Mouse (Mus musculus): ENCODE results near the gene Ddx50. TPM values are rescaled to one million over a fixed set of nuclear protein-coding genes. Genes with fewer than 3 reads are reported as not detected.

The Ddx50 gene
- polyA plus RNA-seq, 1 experiment from 2014 or later, result 134 TPM

GRCm38 (mm10) chr10:62672359-62672758, 21.3 kb upstream of the Ddx50 start:
- ATAC-seq (replicated peaks; ENCODE audit: low FRiP score), result no peak
- 98% methylated on average over 2 of the region's 2 CpGs for WGBS

GRCm38 (mm10) chr10:62669245-62669644, 18.2 kb upstream of the Ddx50 start:
- Histone ChIP-seq H3K27ac (ENCODE audit: low read depth, low read length) (no peak overlapping the region), H3K4me3 (ENCODE audit: low read depth, low read length) (no peak overlapping the region), H3K27me3 (ENCODE audit: control insufficient read depth, insufficient read depth, low read length) (no peaks in the 10 kb centered on the region; the same call in 1 of the 2 replicates), H3K36me3 (ENCODE audit: control insufficient read depth, insufficient read depth, low read length) (no peaks in the 10 kb centered on the region), H3K9ac (ENCODE audit: low read length) (no peak overlapping the region), H3K9me3 (ENCODE audit: control insufficient read depth, low read length) (no peaks in the 10 kb centered on the region), H3K4me1 (replicated peaks; ENCODE audit: control insufficient read depth, insufficient read depth, low read length) (no peaks in the 10 kb centered on the region), H3K4me2 (ENCODE audit: low read depth, low read length, severe bottlenecking) (no peak overlapping the region)
- 84% methylated on average over 14 of the region's 14 CpGs for WGBS
- DNase-seq (ENCODE audit: low spot score), result no peak
- no peak for ATAC-seq (replicated peaks; ENCODE audit: low FRiP score)

More at GRCm38 (mm10) chr10:62672359-62672758, 21.3 kb upstream of the Ddx50 start:
- H3K9ac ChIP-seq (ENCODE audit: low read length), result no peak overlapping the region
- H3K4me3 ChIP-seq (ENCODE audit: low read depth, low read length), result no peak overlapping the region
- no peaks in the 10 kb centered on the region for H3K9me3 ChIP-seq (ENCODE audit: control insufficient read depth, low read length)
- H3K4me1 ChIP-seq (replicated peaks; ENCODE audit: control insufficient read depth, insufficient read depth, low read length), result no peaks in the 10 kb centered on the region
- no peaks in the 10 kb centered on the region for H3K36me3 ChIP-seq (ENCODE audit: control insufficient read depth, insufficient read depth, low read length)
- DNase-seq (ENCODE audit: low spot score), result peak; percentile 19
- no peak overlapping the region for H3K4me2 ChIP-seq (ENCODE audit: low read depth, low read length, severe bottlenecking)
- no peaks in the 10 kb centered on the region; the same call in 1 of the 2 replicates for H3K27me3 ChIP-seq (ENCODE audit: control insufficient read depth, insufficient read depth, low read length)
- no peak overlapping the region for H3K27ac ChIP-seq (ENCODE audit: low read depth, low read length)

GRCm38 (mm10) chr10:62668463-62668862, 17.4 kb upstream of the Ddx50 start:
- no peaks in the 10 kb centered on the region; the same call in 1 of the 2 replicates for H3K27me3 ChIP-seq (ENCODE audit: control insufficient read depth, insufficient read depth, low read length)
- 79% methylated on average over 2 of the region's 2 CpGs for WGBS
- no peak for ATAC-seq (replicated peaks; ENCODE audit: low FRiP score)
- H3K4me3 ChIP-seq (ENCODE audit: low read depth, low read length), result no peak overlapping the region
- no peaks in the 10 kb centered on the region for H3K36me3 ChIP-seq (ENCODE audit: control insufficient read depth, insufficient read depth, low read length)
- DNase-seq (ENCODE audit: low spot score), result no peak
- no peak overlapping the region for H3K4me2 ChIP-seq (ENCODE audit: low read depth, low read length, severe bottlenecking)
- H3K9ac ChIP-seq (ENCODE audit: low read length), result no peak overlapping the region
- no peaks in the 10 kb centered on the region for H3K9me3 ChIP-seq (ENCODE audit: control insufficient read depth, low read length)
- H3K4me1 ChIP-seq (replicated peaks; ENCODE audit: control insufficient read depth, insufficient read depth, low read length), result no peaks in the 10 kb centered on the region
- no peak overlapping the region for H3K27ac ChIP-seq (ENCODE audit: low read depth, low read length)

GRCm38 (mm10) chr10:62668043-62668442, 17.0 kb upstream of the Ddx50 start:
- Histone ChIP-seq H3K27me3 (ENCODE audit: control insufficient read depth, insufficient read depth, low read length) (no peaks in the 10 kb centered on the region; the same call in 1 of the 2 replicates), H3K4me1 (replicated peaks; ENCODE audit: control insufficient read depth, insufficient read depth, low read length) (no peaks in the 10 kb centered on the region), H3K27ac (ENCODE audit: low read depth, low read length) (no peak overlapping the region), H3K9me3 (ENCODE audit: control insufficient read depth, low read length) (no peaks in the 10 kb centered on the region), H3K9ac (ENCODE audit: low read length) (no peak overlapping the region), H3K36me3 (ENCODE audit: control insufficient read depth, insufficient read depth, low read length) (no peaks in the 10 kb centered on the region), H3K4me2 (ENCODE audit: low read depth, low read length, severe bottlenecking) (no peak overlapping the region), H3K4me3 (ENCODE audit: low read depth, low read length) (no peak overlapping the region)
- 81% methylated on average over 5 of the region's 5 CpGs for WGBS
- DNase-seq (ENCODE audit: low spot score) (no peak), ATAC-seq (replicated peaks; ENCODE audit: low FRiP score) (no peak)

- 73% methylated on average over 27 of the region's 27 CpGs for WGBS
- ATAC-seq (replicated peaks; ENCODE audit: low FRiP score) (no peak), DNase-seq (ENCODE audit: low spot score) (peak; percentile 49)
- H3K27me3 ChIP-seq (ENCODE audit: control insufficient read depth, insufficient read depth, low read length), result no peaks in the 10 kb centered on the region
- no peaks in the 10 kb centered on the region for H3K9me3 ChIP-seq (ENCODE audit: control insufficient read depth, low read length)
- H3K4me2 ChIP-seq (ENCODE audit: low read depth, low read length, severe bottlenecking), result no peak overlapping the region
- H3K27ac ChIP-seq (ENCODE audit: low read depth, low read length), result no peak overlapping the region
- H3K9ac ChIP-seq (ENCODE audit: low read length), result no peak overlapping the region
- H3K4me3 ChIP-seq (ENCODE audit: low read depth, low read length), result no peak overlapping the region
- H3K36me3 ChIP-seq (ENCODE audit: control insufficient read depth, insufficient read depth, low read length), result no peaks in the 10 kb centered on the region
- no peaks in the 10 kb centered on the region for H3K4me1 ChIP-seq (replicated peaks; ENCODE audit: control insufficient read depth, insufficient read depth, low read length)
These were observed 14.1 kb upstream of the Ddx50 start for GRCm38 (mm10) chr10:62664963-62665590.

- ATAC-seq (replicated peaks; ENCODE audit: low FRiP score), result no peak
- 91% methylated on average over 10 of the region's 10 CpGs for WGBS
These were observed 13.2 kb upstream of the Ddx50 start for GRCm38 (mm10) chr10:62664171-62664570.

GRCm38 (mm10) chr10:62656711-62657110, 5.7 kb upstream of the Ddx50 start:
- ATAC-seq (replicated peaks; ENCODE audit: low FRiP score) (no peak), DNase-seq (ENCODE audit: low spot score) (no peak)
- no peaks in the 10 kb centered on the region for H3K9me3 ChIP-seq (ENCODE audit: control insufficient read depth, low read length)
- no peaks in the 10 kb centered on the region for H3K36me3 ChIP-seq (ENCODE audit: control insufficient read depth, insufficient read depth, low read length)
- no peak overlapping the region for H3K9ac ChIP-seq (ENCODE audit: low read length)
- H3K27me3 ChIP-seq (ENCODE audit: control insufficient read depth, insufficient read depth, low read length), result no peaks in the 10 kb centered on the region
- no peak overlapping the region for H3K4me3 ChIP-seq (ENCODE audit: low read depth, low read length)
- H3K27ac ChIP-seq (ENCODE audit: low read depth, low read length), result no peak overlapping the region
- no peak overlapping the region for H3K4me2 ChIP-seq (ENCODE audit: low read depth, low read length, severe bottlenecking)
- no peaks in the 10 kb centered on the region for H3K4me1 ChIP-seq (replicated peaks; ENCODE audit: control insufficient read depth, insufficient read depth, low read length)
- 87% methylated on average over 7 of the region's 7 CpGs for WGBS

More at GRCm38 (mm10) chr10:62664171-62664570, 13.2 kb upstream of the Ddx50 start:
- Histone ChIP-seq H3K9me3 (ENCODE audit: control insufficient read depth, low read length) (no peaks in the 10 kb centered on the region), H3K4me3 (ENCODE audit: low read depth, low read length) (no peak overlapping the region), H3K9ac (ENCODE audit: low read length) (no peak overlapping the region), H3K4me1 (replicated peaks; ENCODE audit: control insufficient read depth, insufficient read depth, low read length) (no peaks in the 10 kb centered on the region), H3K27ac (ENCODE audit: low read depth, low read length) (no peak overlapping the region), H3K36me3 (ENCODE audit: control insufficient read depth, insufficient read depth, low read length) (no peaks in the 10 kb centered on the region), H3K27me3 (ENCODE audit: control insufficient read depth, insufficient read depth, low read length) (no peaks in the 10 kb centered on the region), H3K4me2 (ENCODE audit: low read depth, low read length, severe bottlenecking) (no peak overlapping the region)
- no peak for DNase-seq (ENCODE audit: low spot score)

- Histone ChIP-seq H3K4me2 (ENCODE audit: low read depth, low read length, severe bottlenecking) (peak overlapping the region; percentile 54), H3K4me3 (ENCODE audit: low read depth, low read length) (peak overlapping the region; percentile 94), H3K4me1 (replicated peaks; ENCODE audit: control insufficient read depth, insufficient read depth, low read length) (no peaks in the 10 kb centered on the region; the same call in 1 of the 2 replicates), H3K27ac (ENCODE audit: low read depth, low read length) (peak overlapping the region; percentile 69), H3K36me3 (ENCODE audit: control insufficient read depth, insufficient read depth, low read length) (no peaks in the 10 kb centered on the region), H3K9me3 (ENCODE audit: control insufficient read depth, low read length) (no peaks in the 10 kb centered on the region), H3K9ac (ENCODE audit: low read length) (peak overlapping the region; percentile 54), H3K27me3 (ENCODE audit: control insufficient read depth, insufficient read depth, low read length) (no peaks in the 10 kb centered on the region)
- DNase-seq (ENCODE audit: low spot score), result no peak
- no peak for ATAC-seq (replicated peaks; ENCODE audit: low FRiP score)
- 16% methylated on average over 3 of the region's 3 CpGs for WGBS
These were observed 943 bp upstream of the Ddx50 start for GRCm38 (mm10) chr10:62651961-62652360.

- Histone ChIP-seq H3K27me3 (ENCODE audit: control insufficient read depth, insufficient read depth, low read length) (no peaks in the 10 kb centered on the region), H3K36me3 (ENCODE audit: control insufficient read depth, insufficient read depth, low read length) (no peaks in the 10 kb centered on the region), H3K4me3 (ENCODE audit: low read depth, low read length) (peak overlapping the region; percentile 94), H3K9me3 (ENCODE audit: control insufficient read depth, low read length) (no peaks in the 10 kb centered on the region), H3K27ac (ENCODE audit: low read depth, low read length) (peak overlapping the region; percentile 88), H3K4me1 (replicated peaks; ENCODE audit: control insufficient read depth, insufficient read depth, low read length) (no peaks in the 10 kb centered on the region; the same call in 1 of the 2 replicates), H3K9ac (ENCODE audit: low read length) (peak overlapping the region; percentile 87), H3K4me2 (ENCODE audit: low read depth, low read length, severe bottlenecking) (peak overlapping the region; percentile 64)
- DNase-seq (ENCODE audit: low spot score) (no peak), ATAC-seq (replicated peaks; ENCODE audit: low FRiP score) (no peak)
- 1% methylated on average over 17 of the region's 17 CpGs for WGBS
These were observed 648 bp downstream of the Ddx50 start for GRCm38 (mm10) chr10:62650358-62650782.
